Mouse (Mus musculus) brain, embryonic 14.5 days (tissue): Measurements from ENCODE around the gene Wdr66.

ENCODE experiments used
- CTCF ChIP-seq: fragments of 200-500 bp; IDR thresholded peaks from 2 replicates; pipeline ENCODE4 v1.5.1; 2012; ENCODE audit warnings: inconsistent platforms, mild to moderate bottlenecking, moderate library complexity, borderline replicate concordance; ENCODE audit not compliant: insufficient read depth, insufficient read length; ENCODE audit errors: extremely low read depth
- POLR2A ChIP-seq: fragments of 200-500 bp; IDR thresholded peaks from 2 replicates; pipeline ENCODE4 v1.6.1; 2012; ENCODE audit warnings: mild to moderate bottlenecking, inconsistent platforms, borderline replicate concordance; ENCODE audit not compliant: poor library complexity, insufficient read depth, insufficient read length, severe bottlenecking; ENCODE audit errors: extremely low read depth

DNA sequence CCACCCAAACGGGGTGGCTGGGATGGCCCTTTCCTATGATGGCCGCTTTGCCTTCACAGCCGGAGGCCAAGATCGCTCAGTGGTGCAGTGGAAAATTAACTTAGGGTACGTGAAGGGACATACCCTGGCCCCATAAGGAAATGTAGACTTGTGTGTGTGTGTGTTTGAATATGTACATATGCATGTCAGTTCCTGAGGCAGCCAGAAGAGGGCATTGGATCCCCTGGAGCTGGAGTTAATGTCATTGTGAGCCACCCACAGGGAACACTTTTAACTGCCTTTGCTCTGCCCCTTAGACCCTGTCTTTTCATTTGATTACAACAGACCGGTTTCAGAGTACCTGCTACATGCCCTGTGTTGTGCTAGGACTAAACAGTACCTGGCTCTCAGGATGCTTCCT is 46.6 kb downstream of the Wdr66 start:
- TF ChIP-seq POLR2A: no peak
- TF ChIP-seq CTCF: peak; percentile 29; the same call in 1 of the 2 replicates
